Mouse (Mus musculus) embryonic facial prominence, embryonic 11.5 days (tissue): Measurements from ENCODE around the gene Gm9495. TPM values are rescaled to one million over a fixed set of nuclear protein-coding genes. Genes with fewer than 3 reads are reported as not detected.
"Not testable (repeated sequence)": the region's sequence is repeated elsewhere in the genome, so short reads cannot be mapped to it uniquely, and the experiment has no call there.

ENCODE experiments used
- ATAC-seq: fragments of 200-750 bp; cut with Nextera tagmentation; replicated peaks from 2 replicates; pipeline ENCODE4 v1.8.0; 2017; ENCODE audit warnings: low read depth; ENCODE audit not compliant: insufficient number of reproducible peaks, low FRiP score, low TSS enrichment
- DNase-seq: peaks from one replicate; pipeline ENCODE4 v3.0.0-alpha.2; 2015; ENCODE audit warnings: low spot score
- H3K27ac ChIP-seq: fragments of 300-500 bp; sonication (generic); replicated peaks from 2 replicates; pipeline ENCODE4 v1.5.1; 2014; ENCODE audit warnings: mild to moderate bottlenecking, low read depth, low read length, control low read depth
- H3K27me3 ChIP-seq: fragments of 300-500 bp; sonication (generic); 2 replicates; pipeline ENCODE4 v1.6.1; 2014; ENCODE audit warnings: mild to moderate bottlenecking, low read length, moderate library complexity, mixed read lengths; ENCODE audit not compliant: control insufficient read depth, insufficient read depth
- H3K36me3 ChIP-seq: fragments of 300-500 bp; sonication (generic); replicated peaks from 2 replicates; pipeline ENCODE4 v1.6.1; 2014; ENCODE audit warnings: low read depth, mild to moderate bottlenecking, low read length, moderate library complexity, mixed read lengths; ENCODE audit not compliant: control insufficient read depth, insufficient read depth
- H3K4me1 ChIP-seq: fragments of 300-500 bp; sonication (generic); 2 replicates; pipeline ENCODE4 v1.6.1; 2014; ENCODE audit warnings: low read length, mixed read lengths; ENCODE audit not compliant: control insufficient read depth, insufficient read depth
- H3K4me2 ChIP-seq: fragments of 300-500 bp; sonication (generic); 2 replicates; pipeline ENCODE4 v1.6.1; 2014; ENCODE audit warnings: low read depth, mild to moderate bottlenecking, control low read depth, low read length, moderate library complexity
- H3K4me3 ChIP-seq: fragments of 300-500 bp; sonication (generic); 2 replicates; pipeline ENCODE4 v1.5.1; 2014; ENCODE audit warnings: low read depth, low read length, control low read depth
- H3K9ac ChIP-seq: fragments of 300-500 bp; sonication (generic); replicated peaks from 2 replicates; pipeline ENCODE4 v1.6.1; 2014; ENCODE audit warnings: mild to moderate bottlenecking, control low read depth, low read length
- H3K9me3 ChIP-seq: fragments of 300-500 bp; sonication (generic); replicated peaks from 2 replicates; pipeline ENCODE4 v1.6.1; 2016; ENCODE audit warnings: mild to moderate bottlenecking, low read length, inconsistent platforms, mixed read lengths; ENCODE audit not compliant: control insufficient read depth
- WGBS: fragments of 180-500 bp; shearing (Covaris S2); extraction: QIAGEN DNeasy Blood & Tissue Kit; methylation state at CpG from one replicate; pipeline ENCODE4 v1.1.7; 2014; 5-methylcytosine and 5-hydroxymethylcytosine counted together
- polyA plus RNA-seq: library from polyadenylated mRNA; unstranded; fragments of >200 nt; fragmentation: Nextera tagmentation; extraction: Ambion mirVana; gene quantifications from 2 replicates; pipeline ENCODE4 v1.2.1, GENCODE M21; 2014

Gm9495 gene
- not detected in 2 replicates for polyA plus RNA-seq

DNA sequence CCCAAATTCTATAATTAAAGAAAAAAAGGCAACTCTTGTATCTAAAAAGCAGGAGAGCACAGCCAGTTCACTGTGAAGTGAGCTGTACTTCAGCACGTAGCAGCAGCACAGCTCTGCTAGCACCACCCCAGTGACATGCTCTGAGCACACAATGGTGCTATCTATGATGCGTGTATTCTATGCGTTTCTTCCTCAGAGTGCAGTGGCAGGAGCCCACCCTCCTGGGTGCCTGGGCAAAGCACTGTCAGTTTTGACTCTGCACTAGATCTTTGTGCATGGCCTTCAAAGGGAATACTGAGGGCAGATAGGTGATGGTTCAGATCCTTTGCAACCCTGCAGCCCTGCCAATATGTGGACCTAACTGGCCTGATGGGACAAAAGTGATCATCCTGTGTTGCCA lies at the start of gene Gm9495:
Gene Gm9495, minus strand, starts transcription at position 101 of the 400 bp plus-strand sequence.
- not testable (repeated sequence) for H3K27ac ChIP-seq, DNase-seq, H3K36me3 ChIP-seq, ATAC-seq, H3K27me3 ChIP-seq, H3K9me3 ChIP-seq, H3K4me3 ChIP-seq, H3K9ac ChIP-seq, H3K4me1 ChIP-seq, H3K4me2 ChIP-seq
- WGBS = 82% methylated on average over 1 of the region's 3 CpGs

- H3K4me1 ChIP-seq, H3K27me3 ChIP-seq, DNase-seq, H3K4me3 ChIP-seq, H3K9ac ChIP-seq, H3K36me3 ChIP-seq, H3K4me2 ChIP-seq, ATAC-seq, H3K9me3 ChIP-seq, H3K27ac ChIP-seq: not testable (repeated sequence)
- WGBS = 79% methylated on average over 2 of the region's 3 CpGs
These were observed 21.6 kb upstream of the Gm9495 start for GRCm38 (mm10) chr8:69474946-69475345.

DNA sequence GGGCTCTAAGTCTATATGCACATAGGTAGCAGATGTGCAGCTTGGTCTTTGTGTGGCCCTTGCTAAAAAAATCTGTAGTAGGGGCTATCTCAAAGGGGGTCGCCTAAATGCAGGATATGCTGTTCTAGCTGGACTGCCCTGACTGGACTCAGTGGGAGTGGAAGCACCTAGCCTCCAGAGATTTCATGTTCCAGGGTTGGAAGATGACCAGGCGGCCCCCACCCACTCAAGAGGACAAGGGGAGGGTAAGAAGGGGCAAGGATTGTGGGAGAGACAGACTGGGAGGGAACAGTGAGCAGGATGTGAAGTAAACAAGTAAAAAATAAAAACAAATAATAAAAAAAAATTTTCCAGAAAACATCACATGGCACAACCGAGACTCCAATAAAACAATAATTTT lies 33.3 kb downstream of the Gm9495 start:
- H3K27ac ChIP-seq, DNase-seq, H3K27me3 ChIP-seq, H3K4me1 ChIP-seq, H3K4me2 ChIP-seq, ATAC-seq, H3K36me3 ChIP-seq, H3K4me3 ChIP-seq, H3K9ac ChIP-seq, H3K9me3 ChIP-seq: not testable (repeated sequence)
- 72% methylated on average over 2 of the region's 3 CpGs for WGBS

GRCm38 (mm10) chr8:69414326-69414725 lies 39.0 kb downstream of the Gm9495 start:
- H3K9me3 ChIP-seq = no peaks in the 10 kb centered on the region
- H3K27ac ChIP-seq = no peak overlapping the region
- DNase-seq (no peak), ATAC-seq (no peak)
- no peak overlapping the region for H3K9ac ChIP-seq
- H3K4me2 ChIP-seq = no peak overlapping the region
- WGBS = 93% methylated on average over 1 of the region's 1 CpGs
- no peaks in the 10 kb centered on the region for H3K4me1 ChIP-seq
- H3K27me3 ChIP-seq = no peaks in the 10 kb centered on the region
- no peak overlapping the region for H3K4me3 ChIP-seq
- H3K36me3 ChIP-seq = no peaks in the 10 kb centered on the region

DNA sequence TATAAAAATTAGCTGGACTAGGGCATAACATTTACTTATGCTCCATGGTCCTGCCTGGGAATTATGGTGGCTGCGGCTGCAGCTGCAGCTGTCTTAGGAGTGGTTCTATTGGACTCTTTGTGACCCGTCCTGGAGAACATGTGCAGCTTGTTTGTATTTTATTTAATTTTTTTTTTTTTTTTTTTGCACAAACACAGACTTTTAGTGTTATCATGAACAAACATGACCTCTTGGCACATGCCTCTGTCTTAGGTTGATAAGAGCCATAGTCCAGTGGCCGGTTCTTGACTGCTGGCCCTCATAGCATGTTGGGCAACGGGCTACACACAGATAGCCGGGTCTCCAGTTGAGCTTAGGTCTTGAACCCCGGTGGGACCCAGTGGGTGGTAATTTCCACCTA lies 48.6 kb downstream of the Gm9495 start:
- ATAC-seq = no peak

DNA sequence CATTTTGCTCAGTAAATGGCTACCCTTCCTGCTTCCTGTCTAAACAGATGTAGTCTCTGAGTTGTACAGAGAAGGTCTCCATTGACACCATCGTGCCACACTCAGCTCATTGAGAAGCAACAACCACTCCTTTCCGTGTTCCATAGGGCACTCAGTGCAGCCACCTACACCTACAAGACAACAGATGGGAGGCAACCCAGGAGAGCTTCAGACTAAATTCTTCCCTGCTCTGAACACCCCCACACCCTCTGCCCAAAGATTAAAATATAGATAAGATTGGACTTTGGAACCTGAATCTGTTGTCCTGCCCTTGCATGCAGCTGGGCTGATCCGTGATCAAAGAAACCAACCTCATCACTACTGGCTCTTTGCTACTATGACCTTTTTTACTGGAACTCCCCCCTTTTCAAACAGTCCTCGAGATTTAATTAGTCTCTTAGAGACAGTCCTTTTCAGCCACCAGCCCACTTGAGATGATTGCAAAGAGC lies 53.4 kb downstream of the Gm9495 start:
- Histone ChIP-seq H3K27ac (no peak overlapping the region), H3K4me2 (peak overlapping the region; percentile 73), H3K4me3 (peak overlapping the region; percentile 39), H3K9me3 (no peaks in the 10 kb centered on the region), H3K4me1 (peaks cover 2% of the 10 kb centered on the region; the same call in 1 of the 2 replicates), H3K27me3 (no peaks in the 10 kb centered on the region), H3K36me3 (no peaks in the 10 kb centered on the region), H3K9ac (peak overlapping the region; percentile 71)
- DNase-seq (no peak), ATAC-seq (no peak)
- 73% methylated on average over 4 of the region's 4 CpGs for WGBS

More for the DNA sequence above, 48.6 kb downstream of the Gm9495 start:
- H3K9ac ChIP-seq = no peak overlapping the region
- H3K27ac ChIP-seq = no peak overlapping the region
- no peaks in the 10 kb centered on the region for H3K4me1 ChIP-seq
- H3K4me2 ChIP-seq = no peak overlapping the region
- WGBS = 88% methylated on average over 6 of the region's 6 CpGs
- H3K4me3 ChIP-seq = no peak overlapping the region
- no peaks in the 10 kb centered on the region for H3K36me3 ChIP-seq
- DNase-seq = no peak
- H3K9me3 ChIP-seq = no peaks in the 10 kb centered on the region
- no peaks in the 10 kb centered on the region for H3K27me3 ChIP-seq

DNA sequence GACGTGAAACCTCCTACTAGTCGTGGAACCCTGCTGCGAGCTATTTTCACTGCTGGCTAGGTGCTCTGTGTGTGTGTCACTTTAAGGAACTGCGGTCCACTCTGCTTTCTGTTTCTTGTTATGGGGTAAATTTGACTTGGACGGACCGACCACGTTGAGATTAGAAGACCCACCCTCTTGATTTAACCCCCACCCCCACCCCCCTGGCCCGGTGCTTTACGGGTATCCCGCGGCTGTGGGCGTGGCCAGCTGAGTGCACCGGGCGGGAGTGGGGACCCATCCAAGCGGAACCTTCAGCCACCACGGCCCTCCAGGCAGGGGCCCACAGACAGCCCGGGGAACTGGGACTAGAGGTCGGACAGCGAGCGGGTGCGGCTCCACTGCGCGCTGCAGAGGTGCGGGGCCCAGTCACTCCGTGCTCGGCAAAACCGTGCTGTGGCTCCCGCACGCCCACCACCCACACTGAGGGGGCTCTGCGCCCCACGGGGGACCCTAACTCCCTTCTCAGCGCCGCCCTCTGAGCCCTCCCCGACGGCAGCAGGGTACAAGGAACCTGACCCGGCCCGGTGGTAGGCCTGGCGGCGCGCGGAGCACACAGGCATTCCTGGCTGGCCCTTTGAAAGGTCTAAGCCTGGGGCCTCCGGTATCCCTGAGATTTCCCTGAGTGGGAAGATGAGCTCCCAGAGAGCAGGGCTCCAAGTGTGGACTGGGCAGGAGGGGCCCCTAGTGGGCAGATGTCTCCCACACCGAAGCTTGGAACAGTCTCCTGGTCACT lies 54.0 kb downstream of the Gm9495 start:
- peak; percentile 53 for DNase-seq
- Histone ChIP-seq H3K9ac (peak overlapping the region; percentile 71), H3K4me2 (peak overlapping the region; percentile 73), H3K27me3 (no peaks in the 10 kb centered on the region), H3K4me3 (peak overlapping the region; percentile 39), H3K4me1 (peaks cover 2% of the 10 kb centered on the region; the same call in 1 of the 2 replicates), H3K36me3 (no peaks in the 10 kb centered on the region), H3K27ac (no peak overlapping the region), H3K9me3 (no peaks in the 10 kb centered on the region)
- peak; percentile 50 for ATAC-seq
- WGBS = 10% methylated on average over 43 of the region's 43 CpGs

DNA sequence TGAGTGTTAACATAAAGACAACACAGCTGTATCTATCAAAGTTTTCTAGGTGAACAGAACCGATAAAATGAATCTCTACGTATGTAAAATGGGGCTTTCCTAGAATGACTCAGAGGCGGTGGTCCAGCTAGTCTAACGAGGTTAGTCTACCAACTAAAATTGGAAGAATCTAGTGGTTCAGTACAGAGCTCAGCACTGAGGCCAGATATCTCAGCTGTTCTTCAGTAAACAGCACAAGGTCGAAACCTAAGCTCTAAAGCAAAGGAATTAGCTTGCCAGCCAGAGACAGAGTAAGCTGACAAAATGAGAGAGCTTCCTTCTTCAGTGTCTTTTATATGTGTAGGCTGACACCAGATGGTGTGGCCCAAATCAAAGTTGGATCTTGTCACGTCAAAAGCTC lies 57.2 kb downstream of the Gm9495 start:
- peaks cover 2% of the 10 kb centered on the region; the same call in 1 of the 2 replicates for H3K4me1 ChIP-seq
- ATAC-seq = no peak
- H3K4me2 ChIP-seq = no peak overlapping the region
- H3K36me3 ChIP-seq = no peaks in the 10 kb centered on the region; the same call in 1 of the 2 replicates
- DNase-seq = no peak
- H3K4me3 ChIP-seq = no peak overlapping the region
- no peaks in the 10 kb centered on the region for H3K27me3 ChIP-seq
- H3K27ac ChIP-seq = no peak overlapping the region
- no peaks in the 10 kb centered on the region for H3K9me3 ChIP-seq
- WGBS = 81% methylated on average over 6 of the region's 6 CpGs
- no peak overlapping the region for H3K9ac ChIP-seq
